Mouse (Mus musculus) stomach, embryonic 16.5 days (tissue): ENCODE data around the gene Ppm1l. TPM values are rescaled to one million over a fixed set of nuclear protein-coding genes. Genes with fewer than 3 reads are reported as not detected.

Experiments used
- ATAC-seq: fragments of 200-750 bp; cut with Nextera tagmentation; 2 replicates; pipeline ENCODE4 v1.8.0; 2017; ENCODE audit warnings: moderate number of reproducible peaks, moderate TSS enrichment; ENCODE audit not compliant: insufficient read depth, low FRiP score
- H3K27ac ChIP-seq: fragments of 300-500 bp; sonication (generic); 2 replicates; pipeline ENCODE4 v1.5.1; 2014; ENCODE audit warnings: low read length
- H3K27me3 ChIP-seq: fragments of 300-500 bp; sonication (generic); 2 replicates; pipeline ENCODE4 v1.6.1; 2014; ENCODE audit warnings: low read length, control low read depth, mixed read lengths; ENCODE audit not compliant: control insufficient read depth, insufficient read depth
- H3K36me3 ChIP-seq: fragments of 300-500 bp; sonication (generic); 2 replicates; pipeline ENCODE4 v1.6.1; 2014; ENCODE audit warnings: low read length; ENCODE audit not compliant: control insufficient read depth, insufficient read depth
- H3K4me1 ChIP-seq: fragments of 300-500 bp; sonication (generic); 2 replicates; pipeline ENCODE4 v1.6.1; 2014; ENCODE audit warnings: low read length, control low read depth, mixed read lengths; ENCODE audit not compliant: control insufficient read depth, insufficient read depth
- H3K4me2 ChIP-seq: fragments of 300-500 bp; sonication (generic); 2 replicates; pipeline ENCODE4 v1.6.1; 2014; ENCODE audit warnings: low read depth, low read length, mixed read lengths
- H3K4me3 ChIP-seq: fragments of 300-500 bp; sonication (generic); replicated peaks from 2 replicates; pipeline ENCODE4 v1.5.1; 2014; ENCODE audit warnings: mild to moderate bottlenecking, low read length
- H3K9ac ChIP-seq: fragments of 300-500 bp; sonication (generic); 2 replicates; pipeline ENCODE4 v1.6.1; 2014; ENCODE audit warnings: low read length
- H3K9me3 ChIP-seq: fragments of 300-500 bp; sonication (generic); replicated peaks from 2 replicates; pipeline ENCODE4 v1.6.1; 2016; ENCODE audit warnings: low read length, control low read depth; ENCODE audit not compliant: control insufficient read depth
- WGBS: fragments of 180-500 bp; shearing (Covaris S2); extraction: QIAGEN DNeasy Blood & Tissue Kit; methylation state at CpG from one replicate; pipeline ENCODE4 v1.1.7; 2014; 5-methylcytosine and 5-hydroxymethylcytosine counted together
- polyA plus RNA-seq: library from polyadenylated mRNA; unstranded; fragments of >200 nt; fragmentation: Nextera tagmentation; extraction: Ambion mirVana; gene quantifications from 2 replicates; pipeline ENCODE4 v1.2.1, GENCODE M21; 2015

Ppm1l gene
- polyA plus RNA-seq, 1 experiment from 2014 or later: 7.3 TPM

GRCm38 (mm10) chr3:69484006-69484574 is 167.4 kb downstream of the Ppm1l start:
- Histone ChIP-seq H3K4me1 (no peaks in the 10 kb centered on the region), H3K27ac (no peak overlapping the region), H3K36me3 (no peaks in the 10 kb centered on the region), H3K9me3 (no peaks in the 10 kb centered on the region), H3K9ac (no peak overlapping the region), H3K4me3 (no peak overlapping the region), H3K27me3 (no peaks in the 10 kb centered on the region; the same call in 1 of the 2 replicates), H3K4me2 (no peak overlapping the region)
- ATAC-seq: no peak
- WGBS: 79% methylated on average over 13 of the region's 13 CpGs

GRCm38 (mm10) chr3:69484582-69484981 is 167.9 kb downstream of the Ppm1l start:
- Histone ChIP-seq H3K9ac (no peak overlapping the region), H3K4me2 (no peak overlapping the region), H3K4me3 (no peak overlapping the region), H3K9me3 (no peaks in the 10 kb centered on the region), H3K27me3 (no peaks in the 10 kb centered on the region; the same call in 1 of the 2 replicates), H3K36me3 (no peaks in the 10 kb centered on the region), H3K27ac (no peak overlapping the region), H3K4me1 (no peaks in the 10 kb centered on the region)
- no peak for ATAC-seq
- WGBS: 74% methylated on average over 4 of the region's 4 CpGs

GRCm38 (mm10) chr3:69485347-69485746 is 168.7 kb downstream of the Ppm1l start:
- Histone ChIP-seq H3K4me1 (no peaks in the 10 kb centered on the region), H3K36me3 (no peaks in the 10 kb centered on the region), H3K9ac (no peak overlapping the region), H3K4me3 (no peak overlapping the region), H3K27ac (no peak overlapping the region), H3K9me3 (no peaks in the 10 kb centered on the region), H3K27me3 (no peaks in the 10 kb centered on the region; the same call in 1 of the 2 replicates), H3K4me2 (no peak overlapping the region)
- 89% methylated on average over 3 of the region's 3 CpGs for whole genome bisulfite sequencing
- ATAC-seq: no peak

- no peaks in the 10 kb centered on the region for H3K36me3 ChIP-seq
- no peak overlapping the region for H3K9ac ChIP-seq
- 51% methylated on average over 2 of the region's 2 CpGs for WGBS
- ATAC-seq: peak; percentile 47; the same call in 1 of the 2 replicates
- no peaks in the 10 kb centered on the region for H3K9me3 ChIP-seq
- H3K27ac ChIP-seq: no peak overlapping the region
- H3K4me2 ChIP-seq: no peak overlapping the region
- H3K4me3 ChIP-seq: no peak overlapping the region
- H3K4me1 ChIP-seq: no peaks in the 10 kb centered on the region
- no peaks in the 10 kb centered on the region; the same call in 1 of the 2 replicates for H3K27me3 ChIP-seq
Measured at GRCm38 (mm10) chr3:69485756-69486155, 169.1 kb downstream of the Ppm1l start.

GRCm38 (mm10) chr3:69487471-69487870 is 170.8 kb downstream of the Ppm1l start:
- WGBS: 77% methylated on average over 6 of the region's 6 CpGs
- no peaks in the 10 kb centered on the region for H3K9me3 ChIP-seq
- no peaks in the 10 kb centered on the region; the same call in 1 of the 2 replicates for H3K27me3 ChIP-seq
- no peaks in the 10 kb centered on the region for H3K4me1 ChIP-seq
- H3K4me2 ChIP-seq: no peak overlapping the region
- no peak for ATAC-seq
- no peak overlapping the region for H3K4me3 ChIP-seq
- H3K36me3 ChIP-seq: no peaks in the 10 kb centered on the region
- no peak overlapping the region for H3K27ac ChIP-seq
- no peak overlapping the region for H3K9ac ChIP-seq

- Histone ChIP-seq H3K9me3 (no peaks in the 10 kb centered on the region), H3K27ac (no peak overlapping the region), H3K27me3 (no peaks in the 10 kb centered on the region; the same call in 1 of the 2 replicates), H3K36me3 (no peaks in the 10 kb centered on the region), H3K4me3 (no peak overlapping the region), H3K9ac (no peak overlapping the region), H3K4me2 (no peak overlapping the region), H3K4me1 (no peaks in the 10 kb centered on the region)
- WGBS: 71% methylated on average over 3 of the region's 3 CpGs
- ATAC-seq: no peak
Measured at GRCm38 (mm10) chr3:69489669-69490068, 173.0 kb downstream of the Ppm1l start.

GRCm38 (mm10) chr3:69490981-69491681 is 174.5 kb downstream of the Ppm1l start:
- no peak for ATAC-seq
- WGBS: 92% methylated on average over 6 of the region's 6 CpGs
- H3K9ac ChIP-seq: no peak overlapping the region

GRCm38 (mm10) chr3:69494233-69495010 is 177.8 kb downstream of the Ppm1l start:
- Histone ChIP-seq H3K27me3 (no peaks in the 10 kb centered on the region), H3K36me3 (no peaks in the 10 kb centered on the region), H3K27ac (no peak overlapping the region), H3K4me3 (no peak overlapping the region), H3K4me1 (no peaks in the 10 kb centered on the region), H3K4me2 (no peak overlapping the region), H3K9ac (no peak overlapping the region), H3K9me3 (no peaks in the 10 kb centered on the region)
- WGBS: 62% methylated on average over 4 of the region's 4 CpGs
- no peak for ATAC-seq

More at GRCm38 (mm10) chr3:69490981-69491681, 174.5 kb downstream of the Ppm1l start:
- Histone ChIP-seq H3K36me3 (no peaks in the 10 kb centered on the region), H3K27ac (no peak overlapping the region), H3K4me1 (no peaks in the 10 kb centered on the region), H3K4me2 (no peak overlapping the region), H3K9me3 (no peaks in the 10 kb centered on the region), H3K27me3 (no peaks in the 10 kb centered on the region; the same call in 1 of the 2 replicates), H3K4me3 (no peak overlapping the region)

- H3K9ac ChIP-seq: no peak overlapping the region
- no peak overlapping the region for H3K4me3 ChIP-seq
- H3K27ac ChIP-seq: no peak overlapping the region
- no peaks in the 10 kb centered on the region for H3K36me3 ChIP-seq
- no peaks in the 10 kb centered on the region for H3K9me3 ChIP-seq
- 80% methylated on average over 3 of the region's 3 CpGs for WGBS
- H3K4me2 ChIP-seq: no peak overlapping the region
- H3K27me3 ChIP-seq: no peaks in the 10 kb centered on the region
- H3K4me1 ChIP-seq: peaks cover 5% of the 10 kb centered on the region; the same call in 1 of the 2 replicates
- no peak for ATAC-seq
Measured at GRCm38 (mm10) chr3:69497178-69497577, 180.5 kb downstream of the Ppm1l start.
